Mouse (Mus musculus): Measurements from ENCODE around the gene Sumo2.
"Not testable (repeated sequence)": the region's sequence is repeated elsewhere in the genome, so short reads cannot be mapped to it uniquely, and the experiment has no call there.

Sumo2 gene

DNA sequence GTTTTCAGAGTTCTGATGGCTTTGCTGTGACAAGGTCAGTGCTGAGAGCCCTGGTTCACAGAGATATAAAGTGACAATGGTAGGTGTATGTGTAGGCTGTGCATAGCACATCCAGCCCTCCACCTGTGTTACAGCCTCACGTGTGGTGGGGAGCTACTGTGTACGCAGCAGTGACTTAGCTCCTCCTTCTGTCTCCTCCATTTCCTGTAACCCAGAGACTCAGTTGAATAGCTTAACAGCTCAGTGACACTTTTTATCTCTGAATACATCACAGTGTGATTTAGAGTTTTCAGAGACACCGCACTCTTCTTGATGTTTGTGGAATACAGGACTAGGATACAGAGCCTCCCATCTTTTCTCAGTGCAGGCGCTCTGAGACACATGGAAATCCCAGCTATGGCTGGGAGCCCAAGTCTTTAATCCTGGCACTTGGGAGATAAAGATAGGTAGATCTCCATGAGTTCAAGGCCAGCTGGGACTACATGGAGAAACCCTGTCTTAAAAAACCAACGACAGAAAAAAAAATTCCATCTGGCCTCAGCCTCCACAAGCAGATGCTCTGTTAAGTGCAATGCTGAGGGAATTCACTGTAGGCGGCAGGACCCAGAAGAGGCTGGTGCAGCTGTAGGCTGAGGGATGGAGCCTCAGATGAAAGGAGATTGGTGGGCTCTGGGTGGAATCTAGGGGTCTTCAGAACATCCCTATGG is 54.4 kb downstream of the Sumo2 start:
- no peak for DNase-seq

DNA sequence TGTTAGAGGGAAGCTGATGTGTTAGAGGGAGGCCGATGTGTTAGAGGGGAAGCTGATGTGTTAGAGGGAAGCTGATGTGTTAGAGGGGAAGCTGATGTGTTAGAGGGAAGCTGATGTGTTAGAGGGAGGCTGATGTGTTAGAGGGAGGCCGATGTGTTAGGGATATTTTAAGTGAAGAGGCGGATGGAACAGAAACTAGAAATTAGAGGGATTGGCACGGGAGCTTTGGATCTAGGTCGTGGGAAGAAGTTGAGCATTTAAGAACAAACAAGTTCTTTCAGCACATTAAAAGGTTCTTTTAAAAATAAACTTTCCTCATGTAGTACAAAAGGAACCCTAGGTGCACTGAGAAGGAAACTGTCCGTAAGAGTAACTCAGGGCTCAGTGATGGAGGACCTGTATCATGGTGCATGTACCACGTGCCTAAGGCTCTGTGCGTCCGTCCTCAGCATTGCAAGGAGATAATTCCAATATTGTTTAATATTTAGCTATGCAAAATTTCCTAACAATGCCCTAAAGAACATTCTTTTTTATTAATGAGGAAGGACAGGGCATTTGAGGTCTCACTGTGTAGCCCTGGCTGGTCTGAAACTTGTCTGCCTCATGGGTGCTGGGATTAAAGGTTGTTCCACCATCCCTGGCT is 57.7 kb downstream of the Sumo2 start:
- DNase-seq = no peak

DNA sequence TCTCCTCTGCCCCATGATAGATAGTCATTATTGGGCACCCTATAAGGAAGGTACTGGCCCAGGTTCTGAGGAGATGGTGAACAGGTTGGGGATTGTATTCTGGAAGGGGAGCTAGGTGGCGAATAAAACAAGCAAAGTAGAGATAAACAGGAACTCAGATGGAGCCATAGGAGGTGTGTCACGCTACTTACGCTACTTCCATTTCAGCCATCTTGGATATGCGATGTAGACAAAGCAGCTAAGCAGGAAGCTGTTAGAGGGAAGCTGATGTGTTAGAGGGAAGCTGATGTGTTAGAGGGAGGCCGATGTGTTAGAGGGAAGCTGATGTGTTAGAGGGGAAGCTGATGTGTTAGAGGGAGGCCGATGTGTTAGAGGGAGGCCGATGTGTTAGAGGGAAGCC is 58.7 kb downstream of the Sumo2 start:
- not testable (repeated sequence) for DNase-seq

DNA sequence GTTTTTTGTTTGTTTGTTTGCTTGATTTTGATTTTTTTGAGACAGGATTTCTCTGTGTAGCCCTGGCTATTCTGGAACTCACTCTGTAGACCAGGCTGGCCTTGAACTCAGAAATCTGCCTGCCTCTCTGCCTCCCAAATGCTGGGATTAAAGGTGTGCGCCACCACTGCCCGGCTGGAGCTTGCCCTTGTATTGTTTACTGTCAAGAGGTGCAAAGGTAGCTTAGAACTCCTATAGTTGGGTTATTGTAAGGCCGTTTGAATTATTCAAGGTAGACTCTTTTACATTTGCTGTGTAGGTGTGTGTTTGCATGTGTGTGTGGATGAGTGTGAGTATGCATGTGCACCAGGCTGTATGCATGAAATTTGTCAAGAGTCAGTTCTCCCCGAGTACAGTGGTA is 59.4 kb downstream of the Sumo2 start:
- not testable (repeated sequence) for DNase-seq

DNA sequence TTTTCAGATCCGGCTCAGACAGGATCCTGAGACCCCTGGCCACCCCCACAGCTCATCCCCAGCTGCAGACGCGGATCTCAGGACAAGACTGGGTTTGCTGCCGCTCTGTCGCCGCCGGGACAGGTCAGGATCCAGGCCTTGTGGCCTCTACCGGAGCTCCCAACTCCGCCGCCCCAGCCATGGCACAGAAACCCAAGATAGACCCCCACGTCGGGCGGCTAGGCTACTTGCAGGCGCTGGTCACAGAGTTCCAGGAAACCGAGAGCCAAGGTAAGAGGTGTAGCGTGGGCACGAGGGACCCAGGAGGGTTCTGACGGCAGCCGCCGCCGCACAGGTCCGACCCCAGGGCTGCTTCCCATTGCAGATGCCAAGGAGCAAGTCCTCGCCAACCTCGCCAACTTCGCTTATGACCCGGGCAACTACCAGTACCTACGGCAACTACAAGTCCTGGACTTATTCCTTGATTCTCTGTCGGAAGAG is 60.3 kb downstream of the Sumo2 start:
- DNase-seq = no peak

DNA sequence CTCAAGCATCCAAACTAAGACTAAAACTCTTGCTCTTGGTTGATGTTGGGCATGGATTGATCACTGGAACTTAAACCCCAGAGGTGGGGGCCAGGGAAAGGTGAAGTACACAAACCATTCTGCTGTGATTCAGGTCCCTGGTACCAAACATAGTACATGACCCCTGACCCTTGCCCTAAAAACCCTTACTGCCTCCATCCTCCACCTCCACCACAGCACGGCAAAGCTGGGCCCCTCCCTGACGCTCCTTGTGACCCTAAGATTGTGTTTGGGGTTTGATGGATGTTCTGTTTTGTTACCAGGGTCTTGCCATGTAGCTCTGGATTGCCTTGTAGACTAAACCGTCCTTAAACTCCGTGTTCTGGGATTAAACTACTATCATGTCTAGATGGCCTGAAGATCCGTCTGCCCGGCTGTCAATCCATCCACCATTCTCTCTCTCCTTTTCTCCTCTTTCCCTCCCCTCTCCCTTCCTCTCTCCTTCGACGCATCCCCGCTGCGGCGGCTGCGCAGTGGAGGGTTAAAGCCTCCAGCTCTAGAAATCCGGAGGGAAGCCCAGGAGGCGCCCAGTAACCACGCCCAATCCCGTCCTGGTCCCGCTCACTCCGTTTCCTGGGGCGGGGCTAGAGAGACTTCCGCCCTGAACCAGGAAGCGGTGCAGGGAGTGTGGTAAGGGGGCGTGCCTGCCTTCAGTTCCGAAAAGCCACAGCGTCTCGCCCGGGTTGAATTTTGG is 60.9 kb downstream of the Sumo2 start, which contains the start of gene Armc7:
Gene Armc7, plus strand, starts transcription at position 643 of the 733 bp plus-strand sequence.
- peak; percentile 95 to 97 for DNase-seq

DNA sequence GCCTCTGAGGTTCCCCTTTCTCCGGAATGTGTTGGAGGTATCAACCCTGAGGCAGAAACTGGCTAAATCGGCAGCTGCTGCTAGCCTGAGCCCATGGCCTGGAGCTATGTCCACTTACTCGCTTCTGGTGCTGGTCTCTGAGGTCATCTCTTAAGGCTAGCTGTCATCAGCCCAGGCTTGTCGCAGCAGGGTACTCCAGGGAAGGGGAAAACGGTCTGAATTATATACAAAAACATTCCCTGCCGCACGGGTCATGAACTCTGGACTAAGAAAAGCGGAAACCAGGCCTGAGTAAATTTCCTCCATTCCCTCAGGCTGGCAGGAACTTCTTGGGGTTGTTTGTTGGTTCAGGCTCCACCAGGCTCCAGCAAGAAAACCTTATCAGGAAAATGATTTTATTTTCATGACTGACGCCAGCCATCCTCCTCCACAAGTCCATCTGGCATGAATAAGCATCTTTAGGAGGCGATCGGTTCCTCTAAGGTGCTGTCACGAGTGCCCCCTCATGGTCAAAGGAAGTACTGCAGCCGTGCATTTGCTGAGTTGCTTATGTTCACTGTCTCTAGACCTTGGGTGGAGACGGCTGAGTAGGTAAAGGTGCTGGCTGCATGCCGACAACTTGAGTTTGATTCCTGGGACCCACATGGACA is 62.3 kb downstream of the Sumo2 start:
- peak; percentile 92 to 98 for DNase-seq
